In genomic region chr13:107308404-107308803, GRCm38 (mm10) we compare ENCODE assay signal across 14 mouse cellular contexts.
"Had no signal": no experiment of that assay in that cellular context is flagged by ENCODE, and none has a peak within 500 bp of the region (broad histone marks: within the 10 kb centered on the region; RNA-seq: fewer than 3 reads in every experiment).

No protein-coding gene starts in this region.

- DNase-seq: gastrocnemius, adult 2 months; gastrocnemius, postnatal 10 days; gastrocnemius, postnatal 25 days; heart, adult 18-20 months; heart, postnatal 14 days; heart, postnatal 36 days; kidney, adult 11 months; kidney, adult 2 months; kidney, adult 9 months; kidney, postnatal 14 days; kidney, postnatal 36 days; liver; liver, embryonic 13.5 days had no signal

- ATAC-seq: intestine, embryonic 16.5 days had no signal
